Mouse (Mus musculus) bone marrow macrophage, adult 2 months (primary cell): ENCODE measurements around the gene Ffar1.

Experiments used
- CTCF ChIP-seq: IDR thresholded peaks from 2 replicates; pipeline ENCODE4 v1.5.1; 2012; ENCODE audit warnings: low read depth, mild to moderate bottlenecking, low read length, moderate library complexity
- POLR2A ChIP-seq: IDR thresholded peaks from 2 replicates; pipeline ENCODE4 v1.6.1; 2012; ENCODE audit warnings: mild to moderate bottlenecking, low read depth, low read length, borderline replicate concordance

DNA sequence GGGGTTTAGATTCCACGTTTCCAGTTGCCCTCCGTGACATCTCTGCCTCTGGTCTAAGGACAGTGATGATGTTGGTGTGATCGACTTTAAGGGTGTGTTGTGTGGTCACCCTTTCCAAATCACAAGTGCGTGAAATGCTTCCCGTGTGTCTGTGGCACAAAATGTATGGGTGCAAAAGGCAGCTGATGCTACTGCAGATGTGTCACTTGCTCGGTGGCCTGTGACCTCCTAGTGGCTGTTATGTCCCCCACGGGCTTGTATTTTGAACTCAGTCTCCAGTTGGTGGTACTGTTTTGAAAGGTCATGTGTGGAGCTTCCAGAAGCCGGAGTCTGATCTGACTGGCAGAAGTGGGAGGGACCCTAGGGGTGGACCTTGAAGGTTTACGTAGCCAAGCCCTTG, 30.4 kb upstream of the Ffar1 start:
- TF ChIP-seq POLR2A = no peak
- TF ChIP-seq CTCF = no peak
